Mouse (Mus musculus): ENCODE data around the gene Lingo4. TPM values are rescaled to one million over a fixed set of nuclear protein-coding genes. Genes with fewer than 3 reads are reported as not detected.

Gene Lingo4
- 1.6 and 1.8 TPM in 2 replicates for total RNA-seq (2014; rRNA removed)
- 1.5 TPM in 2 replicates for polyA plus RNA-seq (2015; fragmentation: Nextera tagmentation; extraction: Ambion mirVana)

DNA sequence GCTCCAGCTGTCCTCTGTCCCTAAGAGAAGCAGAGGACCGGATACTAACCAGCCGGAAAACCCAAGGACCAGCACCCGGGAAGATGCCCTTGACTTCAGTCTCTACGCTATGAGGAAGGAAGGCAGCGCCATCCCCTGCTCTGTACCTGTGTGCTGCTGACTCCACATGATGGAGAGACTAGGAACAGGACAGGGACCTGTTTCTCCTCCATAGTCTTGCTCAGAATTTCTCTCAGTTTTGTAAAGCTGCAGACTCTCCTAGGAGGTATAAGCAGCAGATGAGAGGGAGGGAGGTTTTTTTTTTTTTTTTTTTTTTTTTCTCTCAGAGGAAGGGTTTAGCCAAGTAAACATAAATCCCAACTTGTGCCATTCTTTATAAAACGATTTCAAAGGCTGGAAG is at the start of gene Lingo4:
Gene Lingo4, plus strand, starts transcription at position 301 of the 400 bp plus-strand sequence.
- H3K4me3 ChIP-seq (ENCODE audit: low read depth, low read length), result peak within 1 kb of the TSS; percentile 33
- H3K4me1 ChIP-seq (ENCODE audit: insufficient read depth, low read length), result no peaks in the 10 kb centered on the region; the same call in 1 of the 2 replicates
- peak within 1 kb of the TSS; percentile 69 for H3K4me2 ChIP-seq (ENCODE audit: low read depth, low read length, poor library complexity, severe bottlenecking)
- DNase-seq (ENCODE audit: low spot score), result no peak
- WGBS, result 70% methylated on average over 6 of the region's 6 CpGs
- no peaks in the 10 kb centered on the region; the same call in none of the 2 replicates for H3K27me3 ChIP-seq (ENCODE audit: insufficient read depth, low read length)
- no peak for TF ChIP-seq CTCF (IDR thresholded peaks at IDR 0.05)
- H3K36me3 ChIP-seq (ENCODE audit: insufficient read depth, low read length), result no peaks in the 10 kb centered on the region
- no peak for ATAC-seq (ENCODE audit: low FRiP score)
- no peak within 1 kb of the TSS for H3K27ac ChIP-seq (ENCODE audit: low read depth, low read length)
- no peaks in the 10 kb centered on the region for H3K9me3 ChIP-seq (ENCODE audit: low read length)
- peak within 1 kb of the TSS; percentile 47 for H3K9ac ChIP-seq (replicated peaks; ENCODE audit: low read length, poor library complexity, severe bottlenecking)

DNA sequence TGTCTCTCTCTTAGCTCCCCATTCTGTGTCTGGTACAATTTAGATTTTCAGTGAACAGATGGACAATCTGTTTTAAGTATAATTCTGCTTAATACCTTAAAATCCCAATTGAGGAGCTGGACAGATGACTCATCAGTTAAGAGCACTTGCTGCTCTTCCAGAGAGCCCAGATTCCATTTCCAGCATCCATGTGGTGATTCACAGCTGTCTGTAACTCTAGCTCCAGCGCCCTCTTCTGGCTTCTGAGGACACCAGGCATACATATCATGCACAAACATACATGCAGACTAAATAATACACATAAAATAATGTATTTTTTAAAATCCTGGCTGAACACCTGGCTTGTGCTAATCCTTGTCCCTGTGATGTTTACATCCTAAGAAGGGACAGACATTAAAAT is 37.5 kb upstream of the Lingo4 start:
- WGBS, result 3% methylated on average over 1 of the region's 1 CpGs
- DNase-seq (ENCODE audit: low spot score) (peak; percentile 72), ATAC-seq (ENCODE audit: low FRiP score) (no peak)
- Histone ChIP-seq H3K9me3 (ENCODE audit: low read length) (no peaks in the 10 kb centered on the region), H3K4me3 (ENCODE audit: low read depth, low read length) (no peak overlapping the region), H3K36me3 (ENCODE audit: insufficient read depth, low read length) (no peaks in the 10 kb centered on the region), H3K27me3 (ENCODE audit: insufficient read depth, low read length) (no peaks in the 10 kb centered on the region), H3K4me1 (ENCODE audit: insufficient read depth, low read length) (peaks cover 5% of the 10 kb centered on the region; the same call in 1 of the 2 replicates), H3K27ac (ENCODE audit: low read depth, low read length) (no peak overlapping the region), H3K4me2 (ENCODE audit: low read depth, low read length, poor library complexity, severe bottlenecking) (no peak overlapping the region), H3K9ac (replicated peaks; ENCODE audit: low read length, poor library complexity, severe bottlenecking) (no peak overlapping the region)
- peak; percentile 64 for TF ChIP-seq CTCF (IDR thresholded peaks at IDR 0.05)

DNA sequence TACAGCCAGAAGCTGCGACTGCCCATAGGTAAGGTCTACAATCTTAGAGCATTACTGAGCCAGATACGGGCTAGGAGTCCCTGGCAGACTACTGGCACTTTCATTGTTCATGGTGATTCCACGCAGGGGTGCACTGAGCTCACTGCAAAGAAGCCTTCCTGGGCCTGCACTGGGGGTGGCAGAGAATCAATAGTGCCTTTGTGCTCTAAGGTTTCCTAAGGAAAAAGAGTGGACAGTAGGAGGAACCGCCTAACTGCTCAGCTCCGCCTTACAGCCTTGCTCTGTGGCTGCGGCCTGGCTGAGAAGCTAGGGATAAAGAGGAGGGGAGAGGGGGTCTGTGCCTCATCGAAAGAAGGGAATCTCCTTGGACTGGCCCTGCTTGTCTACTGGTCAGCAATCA is 36.2 kb upstream of the Lingo4 start, which contains the start of gene C2cd4d:
Gene C2cd4d, plus strand, starts transcription at position 301 of the 400 bp plus-strand sequence.
- no peak for TF ChIP-seq CTCF (IDR thresholded peaks at IDR 0.05)
- H3K9ac ChIP-seq (replicated peaks; ENCODE audit: low read length, poor library complexity, severe bottlenecking), result peak within 1 kb of the TSS; percentile 86
- H3K4me2 ChIP-seq (ENCODE audit: low read depth, low read length, poor library complexity, severe bottlenecking), result peak within 1 kb of the TSS; percentile 71
- H3K36me3 ChIP-seq (ENCODE audit: insufficient read depth, low read length), result no peaks in the 10 kb centered on the region
- peaks cover 5% of the 10 kb centered on the region; the same call in 1 of the 2 replicates for H3K4me1 ChIP-seq (ENCODE audit: insufficient read depth, low read length)
- WGBS, result 36% methylated on average over 7 of the region's 7 CpGs
- DNase-seq (ENCODE audit: low spot score) (no peak), ATAC-seq (ENCODE audit: low FRiP score) (no peak)
- no peak within 1 kb of the TSS for H3K27ac ChIP-seq (ENCODE audit: low read depth, low read length)
- H3K27me3 ChIP-seq (ENCODE audit: insufficient read depth, low read length), result no peaks in the 10 kb centered on the region
- peak within 1 kb of the TSS; percentile 45 for H3K4me3 ChIP-seq (ENCODE audit: low read depth, low read length)
- no peaks in the 10 kb centered on the region for H3K9me3 ChIP-seq (ENCODE audit: low read length)

DNA sequence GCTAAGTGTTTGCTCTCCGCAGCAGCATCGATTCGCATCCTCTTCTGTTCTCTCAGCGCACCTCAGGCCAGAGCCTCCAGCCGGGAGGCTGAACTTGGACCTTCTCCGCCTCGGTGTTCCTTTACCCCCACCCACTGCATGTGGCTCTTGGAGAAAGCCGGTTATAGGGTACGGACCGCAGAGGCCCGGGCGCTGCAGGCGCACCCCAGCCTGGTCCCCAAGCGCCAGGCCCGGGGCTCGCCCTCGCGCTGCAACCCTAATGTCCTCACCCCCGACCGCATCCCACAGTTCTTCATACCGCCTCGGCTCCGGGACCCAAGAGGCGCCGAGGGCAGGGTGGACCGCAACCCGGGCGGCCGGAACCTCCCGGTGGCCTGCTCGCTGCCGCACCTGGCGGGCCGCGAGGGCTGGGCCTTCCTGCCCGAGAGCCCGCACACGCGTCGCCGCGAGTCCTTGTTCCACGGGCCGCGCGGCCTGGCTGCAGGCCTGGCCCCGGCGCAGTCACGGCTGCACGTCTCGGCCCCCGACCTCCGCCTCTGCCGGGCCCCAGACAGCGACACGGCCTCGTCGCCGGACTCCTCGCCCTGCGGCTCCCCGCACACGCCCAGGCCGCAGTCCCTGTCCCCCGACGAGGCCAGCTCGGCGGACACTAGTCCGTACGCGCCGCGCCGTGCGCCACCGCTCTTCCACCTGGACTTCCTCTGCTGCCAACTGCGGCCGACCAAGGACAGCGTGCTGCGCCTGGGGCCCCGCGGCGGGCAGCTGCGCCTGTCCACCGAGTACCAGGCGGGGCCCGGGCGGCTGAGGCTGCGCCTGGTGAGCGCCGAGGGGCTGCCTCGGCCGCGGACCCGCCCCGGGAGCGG is 34.8 kb upstream of the Lingo4 start:
- H3K36me3 ChIP-seq (ENCODE audit: insufficient read depth, low read length), result no peaks in the 10 kb centered on the region
- no peak for TF ChIP-seq CTCF (IDR thresholded peaks at IDR 0.05)
- WGBS, result 8% methylated on average over 66 of the region's 97 CpGs
- H3K4me1 ChIP-seq (ENCODE audit: insufficient read depth, low read length), result peaks cover 5% of the 10 kb centered on the region; the same call in 1 of the 2 replicates
- H3K4me3 ChIP-seq (ENCODE audit: low read depth, low read length), result peak overlapping the region; percentile 45
- DNase-seq (ENCODE audit: low spot score) (peak; percentile 50), ATAC-seq (ENCODE audit: low FRiP score) (peak; percentile 69)
- peak overlapping the region; percentile 86 for H3K9ac ChIP-seq (replicated peaks; ENCODE audit: low read length, poor library complexity, severe bottlenecking)
- peak overlapping the region; percentile 40; the same call in 1 of the 2 replicates for H3K27ac ChIP-seq (ENCODE audit: low read depth, low read length)
- H3K27me3 ChIP-seq (ENCODE audit: insufficient read depth, low read length), result no peaks in the 10 kb centered on the region
- H3K9me3 ChIP-seq (ENCODE audit: low read length), result no peaks in the 10 kb centered on the region
- H3K4me2 ChIP-seq (ENCODE audit: low read depth, low read length, poor library complexity, severe bottlenecking), result peak overlapping the region; percentile 71

DNA sequence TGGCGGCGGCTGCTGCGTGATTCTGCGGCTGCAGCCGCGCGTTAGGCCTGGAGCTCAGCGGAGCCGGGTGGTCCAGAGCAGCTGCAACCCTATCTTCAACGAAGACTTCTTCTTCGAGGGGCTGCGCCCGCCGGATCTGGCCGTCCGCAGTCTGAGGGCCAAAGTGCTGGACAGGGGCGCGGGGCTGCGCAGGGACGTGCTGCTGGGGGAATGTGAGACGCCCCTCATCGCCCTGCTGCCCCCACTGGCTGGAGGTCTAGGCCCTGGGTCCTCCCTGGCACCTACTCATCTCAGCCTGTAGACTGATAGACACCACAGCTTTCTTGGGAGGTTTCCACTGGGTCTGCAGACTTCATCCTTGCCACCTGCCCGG is 34.2 kb upstream of the Lingo4 start:
- TF ChIP-seq CTCF (IDR thresholded peaks at IDR 0.05), result no peak
- 4% methylated on average over 19 of the region's 23 CpGs for WGBS
- Histone ChIP-seq H3K9me3 (ENCODE audit: low read length) (no peaks in the 10 kb centered on the region), H3K36me3 (ENCODE audit: insufficient read depth, low read length) (no peaks in the 10 kb centered on the region), H3K4me1 (ENCODE audit: insufficient read depth, low read length) (peaks cover 5% of the 10 kb centered on the region; the same call in 1 of the 2 replicates), H3K27ac (ENCODE audit: low read depth, low read length) (peak overlapping the region; percentile 40; the same call in 1 of the 2 replicates), H3K9ac (replicated peaks; ENCODE audit: low read length, poor library complexity, severe bottlenecking) (peak overlapping the region; percentile 86), H3K27me3 (ENCODE audit: insufficient read depth, low read length) (no peaks in the 10 kb centered on the region), H3K4me2 (ENCODE audit: low read depth, low read length, poor library complexity, severe bottlenecking) (peak overlapping the region; percentile 71), H3K4me3 (ENCODE audit: low read depth, low read length) (peak overlapping the region; percentile 45)
- ATAC-seq (ENCODE audit: low FRiP score) (peak; percentile 49), DNase-seq (ENCODE audit: low spot score) (no peak)

DNA sequence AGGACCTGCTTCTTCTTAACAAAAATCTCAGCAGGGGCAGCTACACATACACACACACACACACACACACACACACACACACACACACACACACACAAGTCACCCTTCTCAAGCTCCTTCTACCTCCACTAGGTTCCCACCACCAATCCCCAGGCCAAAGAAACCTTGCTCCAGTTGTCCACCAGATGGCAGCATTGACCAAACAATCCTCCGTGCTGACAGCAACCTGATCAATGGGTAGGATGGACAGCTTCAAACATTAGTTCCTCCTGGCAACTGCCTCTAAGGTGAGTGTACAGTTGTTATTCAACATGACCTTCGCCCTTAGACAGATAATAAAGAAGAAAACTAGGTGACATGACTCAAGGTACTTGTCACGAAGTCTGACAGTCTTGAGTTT is 31.6 kb upstream of the Lingo4 start:
- WGBS, result 17% methylated on average over 3 of the region's 3 CpGs
- TF ChIP-seq CTCF (IDR thresholded peaks at IDR 0.05), result peak; percentile 98

More for the DNA sequence above, 31.6 kb upstream of the Lingo4 start:
- Histone ChIP-seq H3K4me1 (ENCODE audit: insufficient read depth, low read length) (peaks cover 5% of the 10 kb centered on the region; the same call in 1 of the 2 replicates), H3K27me3 (ENCODE audit: insufficient read depth, low read length) (no peaks in the 10 kb centered on the region), H3K9me3 (ENCODE audit: low read length) (no peaks in the 10 kb centered on the region), H3K36me3 (ENCODE audit: insufficient read depth, low read length) (no peaks in the 10 kb centered on the region), H3K27ac (ENCODE audit: low read depth, low read length) (no peak overlapping the region), H3K9ac (replicated peaks; ENCODE audit: low read length, poor library complexity, severe bottlenecking) (no peak overlapping the region), H3K4me2 (ENCODE audit: low read depth, low read length, poor library complexity, severe bottlenecking) (no peak overlapping the region), H3K4me3 (ENCODE audit: low read depth, low read length) (no peak overlapping the region)
- peak; percentile 86 for DNase-seq (ENCODE audit: low spot score)
- peak; percentile 39 for ATAC-seq (ENCODE audit: low FRiP score)
